Comparison of ENCODE assay signal across 28 mouse cellular contexts in genomic region chrX:85874367-85874766, GRCm38 (mm10). TPM values are rescaled to one million over a fixed set of nuclear protein-coding genes. Genes with fewer than 3 reads are reported as not detected.
"Had no signal": no experiment of that assay in that cellular context is flagged by ENCODE, and none has a peak within 500 bp of the region (broad histone marks: within the 10 kb centered on the region; RNA-seq: fewer than 3 reads in every experiment).

No protein-coding gene starts in this region.

- H3K9ac ChIP-seq: heart, embryonic 12.5 days; hindbrain, embryonic 12.5 days; hindbrain, embryonic 14.5 days; intestine, embryonic 15.5 days; limb, embryonic 12.5 days; liver, embryonic 13.5 days had no signal

- H3K27ac ChIP-seq: gastrocnemius, adult 2 months; heart, adult 2 months; hindbrain, embryonic 10.5 days; hindbrain, embryonic 12.5 days; hindbrain, embryonic 14.5 days; intestine, embryonic 15.5 days; layer of hippocampus, adult 2 months; left cerebral cortex, adult 2 months; limb, embryonic 10.5 days; limb, embryonic 12.5 days; liver, embryonic 13.5 days had no signal

- H3K36me3 ChIP-seq: heart, embryonic 12.5 days; hindbrain, embryonic 10.5 days; hindbrain, embryonic 12.5 days; intestine, embryonic 15.5 days; limb, embryonic 10.5 days; limb, embryonic 12.5 days; liver, embryonic 13.5 days had no signal

- H3K4me3 ChIP-seq: gastrocnemius, adult 2 months; heart, adult 2 months; heart, embryonic 12.5 days; hindbrain, embryonic 10.5 days; hindbrain, embryonic 12.5 days; intestine, embryonic 15.5 days; layer of hippocampus, adult 2 months; left cerebral cortex, adult 2 months; limb, embryonic 10.5 days; limb, embryonic 12.5 days; liver, embryonic 13.5 days had no signal

- ATAC-seq: hindbrain, embryonic 16.5 days; inflammation-experienced regulatory T-cells, adult 6 months; intestine, embryonic 15.5 days; intestine, postnatal 0 days had no signal

- H3K4me2 ChIP-seq: heart, embryonic 12.5 days; hindbrain, embryonic 12.5 days; hindbrain, embryonic 14.5 days; intestine, embryonic 15.5 days; limb, embryonic 12.5 days; liver, embryonic 11.5 days; liver, embryonic 13.5 days had no signal

- H3K4me1 ChIP-seq: heart, embryonic 12.5 days; hindbrain, embryonic 10.5 days; hindbrain, embryonic 12.5 days; intestine, embryonic 15.5 days; limb, embryonic 10.5 days; limb, embryonic 12.5 days; liver, embryonic 13.5 days had no signal

- H3K9me3 ChIP-seq: heart, embryonic 12.5 days; hindbrain, embryonic 10.5 days; hindbrain, embryonic 12.5 days; intestine, embryonic 15.5 days; limb, embryonic 10.5 days; limb, embryonic 12.5 days; liver, embryonic 13.5 days had no signal

- H3K27me3 ChIP-seq: heart, embryonic 12.5 days; hindbrain, embryonic 12.5 days; intestine, embryonic 15.5 days; limb, embryonic 12.5 days; liver, embryonic 13.5 days had no signal

- DNase-seq: gastrocnemius, adult 2 months; gastrocnemius, postnatal 10 days; gastrocnemius, postnatal 25 days; heart, adult 11 months; heart, adult 2 months; heart, postnatal 10 days; heart, postnatal 4 days; kidney, adult 18-20 months; kidney, adult 8-10 months; kidney, postnatal 10 days; kidney, postnatal 25 days; kidney, postnatal 4 days; liver; liver, embryonic 13.5 days had no signal

RNA-seq across cellular contexts. Expression of gene 5430427O19Rik, which starts 4.2 kb away (rescaled TPM):
- polyA plus RNA-seq: heart, embryonic 14.5 days; hindbrain, embryonic 12.5 days had no signal
